Mouse (Mus musculus) cerebellum, postnatal 10 days (tissue): ENCODE data around the gene Olfr1260.
A peak's percentile ranks its signal among the peaks of the same experiment; 100 is the strongest.

Experiments
- DNase-seq, 2 experiments: peaks; one replicate each; pipeline ENCODE4 v3.0.0; 2021; ENCODE audit warnings: mixed read lengths in 2 of 2

The Olfr1260 gene

DNA sequence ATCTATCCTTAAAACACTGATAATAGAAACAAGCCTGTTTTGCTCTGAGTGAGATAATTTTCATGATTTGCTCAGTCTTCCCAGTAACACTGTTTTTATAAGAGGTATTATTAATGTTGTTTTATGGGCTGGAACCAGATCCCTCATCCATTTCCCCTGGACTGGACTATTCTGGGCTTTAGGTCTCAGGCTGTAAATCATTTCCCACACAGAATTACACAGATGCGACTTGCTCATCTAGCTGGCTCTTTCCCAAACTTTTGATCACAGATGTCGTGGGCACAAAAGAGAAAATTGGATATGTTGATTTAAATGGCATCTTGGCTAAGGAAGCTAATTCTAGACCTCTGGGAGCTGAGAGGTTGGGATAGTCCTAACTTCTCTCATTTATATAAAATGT, at the start of gene Olfr1260:
Gene Olfr1260 (plus strand): TSS at position 157 of the 400 bp plus-strand sequence.
- DNase-seq = peak; percentile 7 to 15

DNA sequence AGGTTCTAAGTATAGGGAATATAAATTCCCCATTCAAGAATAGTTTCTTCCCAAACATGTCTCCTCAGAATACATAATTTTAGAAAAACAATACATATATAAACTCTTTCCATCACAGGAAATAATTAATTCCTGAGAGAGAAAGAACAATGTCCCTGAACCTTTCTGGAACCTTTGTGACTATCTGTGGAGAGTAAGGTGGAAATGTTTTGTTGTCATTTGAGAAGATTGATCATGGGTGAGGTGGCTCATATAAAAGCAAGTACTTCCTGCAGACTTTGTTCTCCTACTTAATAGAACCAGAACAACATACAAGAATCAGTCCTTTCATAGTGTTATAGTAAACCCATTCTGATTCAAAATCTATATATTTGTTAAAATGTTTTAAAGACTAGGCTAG, 47.1 kb upstream of the Olfr1260 start, which contains the start of gene Olfr1258:
Gene Olfr1258 (plus strand): TSS at position 301 of the 400 bp plus-strand sequence.
- no peak for DNase-seq

DNA sequence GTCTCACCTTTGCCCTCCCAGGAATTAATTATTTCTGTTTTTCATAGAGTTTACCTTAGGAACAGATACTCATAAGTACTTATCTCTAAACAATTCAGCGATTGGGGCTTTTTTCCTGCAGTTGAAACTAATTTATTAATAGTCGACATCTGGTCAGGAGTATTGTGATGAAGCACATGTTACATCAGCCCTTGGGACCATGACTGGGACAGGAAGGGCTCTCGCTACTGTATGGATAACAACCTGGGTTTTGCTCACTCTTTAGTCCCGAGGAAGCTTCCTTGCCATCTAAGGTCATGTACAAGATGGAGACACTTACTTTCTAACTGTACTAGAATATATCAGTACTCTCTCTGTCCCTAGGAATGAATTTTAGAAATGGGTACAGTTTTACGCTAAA, 25.6 kb upstream of the Olfr1260 start, which contains the start of gene Olfr1259:
Gene Olfr1259 (minus strand): TSS at position 101 of the 400 bp plus-strand sequence.
- no peak for DNase-seq

DNA sequence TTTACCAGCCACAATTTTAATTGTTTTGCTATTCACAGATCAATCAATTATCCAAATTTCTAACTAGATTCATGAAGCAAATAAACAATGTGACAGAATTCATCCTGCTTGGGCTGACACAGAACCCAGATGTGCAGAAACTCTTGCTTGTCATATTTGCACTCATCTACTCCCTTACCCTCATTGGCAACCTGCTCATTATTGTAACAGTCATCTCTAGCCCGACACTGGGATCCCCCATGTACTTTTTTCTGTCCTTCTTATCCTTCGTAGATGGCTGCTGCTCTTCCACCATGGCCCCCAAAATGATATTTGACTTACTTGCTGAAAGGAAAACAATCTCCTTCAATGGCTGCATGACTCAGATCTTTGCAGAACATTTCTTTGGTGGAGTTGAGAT, 3.6 kb downstream of the Olfr1260 start:
- no peak for DNase-seq

DNA sequence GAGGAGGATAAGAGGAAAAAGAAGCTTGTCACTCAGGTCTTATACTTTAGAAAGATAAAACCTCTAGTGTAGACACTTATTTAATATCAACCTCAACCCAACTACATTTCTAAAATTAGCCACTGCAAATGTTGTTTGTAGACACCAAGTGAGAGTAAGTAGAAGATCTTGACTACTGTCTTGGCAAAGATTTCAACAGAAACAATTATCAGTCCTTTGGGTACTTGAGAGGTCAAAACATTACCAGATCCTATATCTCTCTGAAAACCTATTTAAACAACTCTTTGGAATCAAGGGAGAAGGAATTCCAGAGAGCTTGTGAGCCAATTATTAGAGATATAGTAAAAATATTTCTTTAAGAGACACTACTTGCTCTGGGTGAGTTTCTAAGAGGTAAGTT, 16.8 kb downstream of the Olfr1260 start, which contains the start of gene Olfr1261:
Gene Olfr1261 (plus strand): TSS at position 301 of the 400 bp plus-strand sequence.
- no peak for DNase-seq

DNA sequence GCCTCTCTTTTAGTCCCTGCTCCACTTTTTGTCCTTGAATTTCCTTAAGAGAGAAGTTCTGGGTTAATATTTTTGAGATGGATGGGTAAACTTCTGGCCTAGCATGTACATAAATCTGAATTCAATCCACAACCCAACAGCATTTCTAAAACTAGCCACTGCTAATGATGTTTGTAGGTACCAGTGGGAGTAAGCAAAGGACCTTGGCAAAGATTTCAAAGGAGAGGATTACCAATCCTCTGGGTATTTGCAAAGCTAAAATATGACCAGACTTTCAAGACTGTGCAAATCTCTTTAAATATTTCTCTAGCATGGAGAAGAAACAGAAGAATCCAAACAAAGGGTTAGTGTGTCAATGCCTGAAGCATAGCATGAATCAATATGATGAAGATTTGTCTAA, 25.7 kb downstream of the Olfr1260 start, which contains the start of gene Olfr1262:
Gene Olfr1262 (plus strand): TSS at position 301 of the 400 bp plus-strand sequence.
- DNase-seq = no peak

DNA sequence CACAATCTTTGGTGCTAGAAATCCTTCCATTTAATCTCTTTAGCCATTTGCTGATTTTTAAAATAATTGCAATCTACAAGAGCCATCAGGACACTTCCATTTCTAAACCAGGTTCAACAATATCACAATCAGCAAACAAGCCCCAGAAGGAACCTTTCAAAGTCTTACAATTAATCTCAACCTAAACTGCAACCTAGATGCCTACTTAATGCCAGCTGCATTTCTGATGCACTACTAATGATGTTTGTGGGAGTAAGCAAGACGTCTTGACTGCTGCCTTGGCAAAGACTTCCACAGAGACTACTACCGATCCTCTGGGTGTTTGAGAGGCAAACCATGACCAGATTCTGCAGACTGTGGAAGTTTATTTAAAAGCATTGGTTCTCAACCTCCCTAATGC, 37.7 kb downstream of the Olfr1260 start, which contains the start of gene Olfr1263:
Gene Olfr1263 (plus strand): TSS at position 301 of the 400 bp plus-strand sequence.
- no peak for DNase-seq

DNA sequence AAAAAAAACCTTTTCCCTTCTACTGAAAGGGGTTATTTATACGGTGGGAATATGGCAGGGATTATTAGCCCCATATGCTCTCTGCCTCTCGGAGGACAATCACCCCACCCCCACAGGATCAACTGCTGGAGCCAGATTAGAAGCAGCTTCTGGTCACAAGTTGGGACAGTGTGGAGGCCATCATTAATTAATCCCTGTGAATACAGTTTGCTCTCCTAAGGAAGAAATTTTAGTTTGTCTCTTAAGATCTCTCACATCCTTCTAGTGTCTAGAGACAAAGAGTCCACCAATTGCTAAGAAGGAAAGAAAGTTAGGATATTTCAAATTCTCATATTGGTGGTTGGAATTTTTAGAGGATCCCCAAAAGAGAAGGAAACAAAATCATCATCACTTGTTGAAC, 51.3 kb downstream of the Olfr1260 start, which contains the start of gene Olfr1264:
Gene Olfr1264 (minus strand): TSS at position 101 of the 400 bp plus-strand sequence.
- DNase-seq = no peak
